Mouse (Mus musculus): ENCODE measurements around the gene Smc1b.

The Smc1b gene

DNA sequence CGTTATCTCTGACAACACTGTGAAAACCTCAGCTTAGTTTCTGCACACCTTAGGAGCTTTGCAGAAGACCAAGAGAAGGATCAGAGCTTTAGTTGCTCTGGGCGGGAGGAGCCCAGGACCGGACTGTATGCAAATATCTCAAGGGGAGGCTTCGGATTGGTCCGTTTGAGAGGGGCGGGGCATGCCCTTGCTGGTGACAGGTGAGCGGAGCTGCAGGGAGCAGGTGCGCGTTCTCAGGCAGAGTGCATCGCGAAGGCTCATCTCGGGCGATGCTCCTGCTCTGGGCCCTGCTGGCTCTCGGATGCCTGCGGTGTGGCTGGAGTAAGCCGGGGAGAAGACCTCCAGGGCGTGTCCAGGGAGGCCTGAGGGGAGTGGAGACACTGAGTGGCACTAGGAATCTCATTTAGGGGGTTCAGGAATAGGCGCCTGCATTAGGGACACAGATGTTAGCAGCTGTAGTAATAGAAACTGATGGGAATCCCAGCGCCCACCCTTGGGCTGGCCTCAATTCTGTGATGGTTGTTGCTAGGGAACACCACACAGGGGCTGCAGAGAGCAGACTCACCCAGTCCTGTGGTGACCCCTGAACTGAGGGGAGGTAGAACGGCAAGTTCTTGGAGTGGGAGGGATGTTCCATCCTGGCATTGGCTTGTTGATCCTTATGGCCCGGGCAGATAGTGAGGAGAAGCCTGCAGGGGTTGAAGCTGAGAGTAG is 114.7 kb downstream of the Smc1b start, which contains the start of gene Upk3a:
Gene Upk3a (plus strand): TSS at position 191 of the 714 bp plus-strand sequence.
- peak; percentile 27 for DNase-seq

DNA sequence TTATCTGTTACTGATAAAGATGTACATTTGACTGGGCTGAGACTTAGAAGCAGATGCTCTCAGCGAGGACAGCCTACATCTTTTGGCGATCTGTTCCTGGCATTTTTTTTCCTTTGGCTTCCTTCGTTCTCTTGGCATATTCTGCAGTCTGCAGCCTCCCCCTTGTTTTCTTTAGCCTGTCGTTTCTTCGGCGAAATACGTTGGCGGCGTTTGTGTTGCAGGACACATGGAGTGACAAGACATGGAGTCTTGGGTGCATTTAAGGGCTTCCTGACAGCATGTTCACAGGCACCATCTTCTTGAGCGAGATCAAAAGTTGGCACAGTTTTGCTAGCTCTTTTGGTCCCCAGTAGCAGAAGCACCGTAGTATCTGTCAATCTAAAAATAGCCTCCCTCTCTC is 116.0 kb downstream of the Smc1b start:
- DNase-seq, result no peak

All from cerebellum, adult 11-12 months (tissue).